Mouse (Mus musculus): ENCODE measurements at regions not wholly inside any gene's neighbourhood (a gene's known extent, or its start where the extent isn't known, plus 50 kb on each side); places are given as distances from the start of the nearest gene placed in this dataset.

GRCm38 (mm10) chr12:54312522-54313210 is 109.0 kb upstream of the Egln3 start:
- TF ChIP-seq POLR2A (IDR thresholded peaks at IDR 0.05; ENCODE audit: borderline replicate concordance, control insufficient read depth, low read depth, low read length): no peak
- TF ChIP-seq CTCF (IDR thresholded peaks at IDR 0.05; ENCODE audit: control insufficient read depth, insufficient read depth, low read length): no peak
